Mouse (Mus musculus): ENCODE results near the gene Mthfsd. TPM values are rescaled to one million over a fixed set of nuclear protein-coding genes. Genes with fewer than 3 reads are reported as not detected.
A peak's percentile ranks its signal among the peaks of the same experiment; 100 is the strongest.

The Mthfsd gene
- total RNA-seq, 1 experiment: 35.8 TPM

DNA sequence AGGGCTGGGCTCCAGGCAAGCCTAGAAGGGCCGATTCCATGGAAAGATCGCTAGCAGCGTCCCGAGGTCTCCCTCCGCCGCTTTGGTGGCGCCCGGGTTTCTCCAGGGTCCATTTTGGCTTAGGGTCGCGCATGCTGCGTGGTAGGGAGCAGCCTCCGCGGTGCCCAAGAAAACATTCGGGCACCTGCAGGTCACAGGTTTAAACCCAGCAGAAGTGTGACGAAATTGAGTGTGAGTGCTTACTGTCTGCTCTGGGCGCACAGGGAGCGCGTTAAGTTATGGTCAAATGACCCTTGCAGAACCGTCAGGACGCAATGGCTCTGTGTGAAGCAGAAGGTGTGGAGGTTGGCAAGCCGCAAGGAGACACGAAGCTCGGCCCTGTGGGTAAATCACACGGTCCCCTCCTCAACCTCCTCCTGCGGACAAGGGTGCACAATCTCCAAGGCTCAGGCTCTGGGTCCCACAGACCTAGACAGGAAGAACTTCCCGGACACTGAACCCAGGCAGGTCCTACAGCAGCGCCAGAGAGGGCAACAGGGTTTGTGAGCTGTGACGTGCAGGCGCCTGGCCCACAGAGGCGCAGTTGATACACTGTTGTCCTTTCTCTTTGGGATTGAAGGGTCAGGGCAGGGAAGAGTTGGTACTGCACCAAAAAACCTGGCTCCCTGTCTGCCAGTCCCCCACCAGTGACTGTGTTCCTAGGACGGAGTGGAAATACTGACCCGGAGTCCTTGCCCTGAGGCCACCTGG lies 18.4 kb downstream of the Mthfsd start:
- TF ChIP-seq HCFC1 (IDR thresholded peaks at IDR 0.05; ENCODE audit: borderline replicate concordance, insufficient read depth, low read length) (no peak), CHD2 (IDR thresholded peaks at IDR 0.05; ENCODE audit: low read depth, low read length) (no peak), ZC3H11A (IDR thresholded peaks at IDR 0.05; ENCODE audit: borderline replicate concordance, low read depth, low read length) (no peak)
- Histone ChIP-seq H3K9ac (ENCODE audit: insufficient read depth, low read depth, low read length, poor library complexity, severe bottlenecking) (no peak overlapping the region), H3K27ac (ENCODE audit: insufficient read depth, low read depth, low read length, poor library complexity, severe bottlenecking) (no peak overlapping the region), H3K4me1 (ENCODE audit: control insufficient read depth in 2 of 2, insufficient read depth in 2 of 2, low read length in 2 of 2, poor library complexity in 1 of 2) (peaks cover 0 to 3% of the 10 kb centered on the region in 2 experiments; a peak in 2 of 4 replicates), H3K9me3 (ENCODE audit: control insufficient read depth, insufficient read depth, low read depth, low read length) (no peaks in the 10 kb centered on the region), H3K36me3 (ENCODE audit: control insufficient read depth, insufficient read depth, low read length, poor library complexity, severe bottlenecking) (no peaks in the 10 kb centered on the region), H3K4me3 (ENCODE audit: insufficient read depth in 1 of 2, low read depth in 1 of 2, low read length in 2 of 2, poor library complexity in 1 of 2, severe bottlenecking in 1 of 2) (peak overlapping the region; percentile 26 to 47)
- in situ Hi-C loops (cut with MboI; ENCODE audit: low sequenced_read_pairs in 2 of 2, unreplicated experiment in 2 of 2): loop anchor here in 1 of 2 experiments (5.0 to 10.0 kb wide), 2 partner anchors 265 to 408 kb away; no protein-coding TSS in a partner anchor
- DNase-seq (ENCODE audit: low read depth, low spot score): no peak

DNA sequence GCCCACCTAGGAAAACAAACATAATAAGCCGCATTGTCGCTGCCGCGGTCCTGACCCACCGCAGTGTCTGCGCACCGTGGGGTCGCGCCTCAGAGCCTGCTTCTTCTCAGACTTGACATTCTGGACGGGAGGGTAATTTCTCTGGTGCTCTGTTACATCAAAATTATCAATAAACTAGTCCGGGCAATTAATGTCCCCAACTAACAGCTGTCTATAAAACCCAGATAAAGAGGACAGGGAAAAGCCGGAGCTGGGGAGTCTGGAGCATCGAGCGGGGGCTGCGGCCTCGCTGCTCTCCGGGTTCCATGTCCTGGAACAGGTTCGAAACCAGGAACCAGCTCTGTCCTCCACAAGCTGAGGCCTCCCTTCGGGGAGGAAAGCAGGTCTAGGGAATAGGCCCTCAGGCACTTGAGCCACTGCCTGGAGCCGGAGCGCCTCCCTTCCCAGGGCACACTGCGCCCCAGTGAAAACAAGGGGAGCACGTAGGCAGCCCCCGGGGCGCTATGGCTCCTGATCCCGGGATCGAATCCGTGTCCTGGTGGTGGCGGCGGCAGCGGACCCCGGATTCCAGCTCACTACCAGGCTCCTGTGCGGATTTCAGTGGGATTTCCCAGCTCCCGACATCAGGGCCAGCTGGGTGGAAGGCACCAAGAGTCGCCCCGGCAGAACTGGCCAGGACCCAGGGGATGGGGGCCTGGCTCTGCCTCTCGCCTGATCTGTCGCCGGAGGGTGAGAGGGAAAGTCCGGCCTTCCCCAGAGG lies 19.1 kb downstream of the Mthfsd start:
- no peak for DNase-seq (ENCODE audit: low read depth, low spot score)
- TF ChIP-seq HCFC1 (IDR thresholded peaks at IDR 0.05; ENCODE audit: borderline replicate concordance, insufficient read depth, low read length): no peak
- Histone ChIP-seq H3K9me3 (ENCODE audit: control insufficient read depth, insufficient read depth, low read depth, low read length) (no peaks in the 10 kb centered on the region), H3K4me1 (ENCODE audit: control insufficient read depth in 2 of 2, insufficient read depth in 2 of 2, low read length in 2 of 2, poor library complexity in 1 of 2) (peaks cover 0 to 6% of the 10 kb centered on the region in 2 experiments; a peak in 2 of 4 replicates), H3K27ac (ENCODE audit: insufficient read depth, low read depth, low read length, poor library complexity, severe bottlenecking) (no peak overlapping the region), H3K36me3 (ENCODE audit: control insufficient read depth, insufficient read depth, low read length, poor library complexity, severe bottlenecking) (no peaks in the 10 kb centered on the region), H3K9ac (ENCODE audit: insufficient read depth, low read depth, low read length, poor library complexity, severe bottlenecking) (no peak overlapping the region; the same call in 1 of the 2 replicates), H3K4me3 (ENCODE audit: insufficient read depth in 1 of 2, low read depth in 1 of 2, low read length in 2 of 2, poor library complexity in 1 of 2, severe bottlenecking in 1 of 2) (peak overlapping the region; percentile 26 to 47)
- in situ Hi-C loops (cut with MboI; ENCODE audit: low sequenced_read_pairs in 2 of 2, unreplicated experiment in 2 of 2): loop anchor here in 1 of 2 experiments (10.0 kb wide), 1 partner anchor 264 kb away; no protein-coding TSS in a partner anchor

DNA sequence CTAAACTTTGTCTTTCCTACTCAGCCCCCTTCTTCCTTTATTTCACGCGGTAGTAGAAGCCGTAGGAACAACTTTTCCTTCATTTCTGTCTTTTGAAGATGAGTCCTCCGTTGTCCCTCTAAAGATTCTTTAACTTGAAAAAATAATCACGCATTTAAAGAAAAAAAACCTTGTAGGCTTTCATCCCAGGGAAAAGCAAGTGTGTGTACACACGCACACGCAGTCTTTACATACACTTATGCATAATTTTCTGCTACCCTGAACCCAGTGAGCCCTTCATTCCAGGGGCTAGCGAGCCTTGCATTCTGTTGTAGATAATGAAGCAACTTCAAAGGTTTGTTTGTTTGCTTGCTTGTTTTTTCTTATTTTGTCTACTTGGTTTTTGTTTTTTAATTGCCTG lies 19.9 kb downstream of the Mthfsd start:
- in situ Hi-C loops (cut with MboI; ENCODE audit: low sequenced_read_pairs in 2 of 2, unreplicated experiment in 2 of 2): loop anchor here in 1 of 2 experiments (10.0 kb wide), 1 partner anchor 263 kb away; no protein-coding TSS in a partner anchor
- Histone ChIP-seq H3K9me3 (ENCODE audit: control insufficient read depth, insufficient read depth, low read depth, low read length) (no peaks in the 10 kb centered on the region), H3K36me3 (ENCODE audit: control insufficient read depth, insufficient read depth, low read length, poor library complexity, severe bottlenecking) (no peaks in the 10 kb centered on the region), H3K4me3 (ENCODE audit: insufficient read depth in 1 of 2, low read depth in 1 of 2, low read length in 2 of 2, poor library complexity in 1 of 2, severe bottlenecking in 1 of 2) (no peak overlapping the region), H3K9ac (ENCODE audit: insufficient read depth, low read depth, low read length, poor library complexity, severe bottlenecking) (no peak overlapping the region), H3K4me1 (ENCODE audit: control insufficient read depth in 2 of 2, insufficient read depth in 2 of 2, low read length in 2 of 2, poor library complexity in 1 of 2) (peaks cover 0 to 6% of the 10 kb centered on the region in 2 experiments; a peak in 2 of 4 replicates), H3K27ac (ENCODE audit: insufficient read depth, low read depth, low read length, poor library complexity, severe bottlenecking) (no peak overlapping the region)
- TF ChIP-seq HCFC1 (IDR thresholded peaks at IDR 0.05; ENCODE audit: borderline replicate concordance, insufficient read depth, low read length) (no peak), CHD2 (IDR thresholded peaks at IDR 0.05; ENCODE audit: low read depth, low read length) (no peak), MAFK (IDR thresholded peaks at IDR 0.05; ENCODE audit: insufficient read depth, low read depth, low read length) (no peak), ZNF384 (IDR thresholded peaks at IDR 0.05; ENCODE audit: low read depth, low read length) (no peak), ZC3H11A (IDR thresholded peaks at IDR 0.05; ENCODE audit: borderline replicate concordance, low read depth, low read length) (no peak)
- no peak for DNase-seq (ENCODE audit: low read depth, low spot score)

DNA sequence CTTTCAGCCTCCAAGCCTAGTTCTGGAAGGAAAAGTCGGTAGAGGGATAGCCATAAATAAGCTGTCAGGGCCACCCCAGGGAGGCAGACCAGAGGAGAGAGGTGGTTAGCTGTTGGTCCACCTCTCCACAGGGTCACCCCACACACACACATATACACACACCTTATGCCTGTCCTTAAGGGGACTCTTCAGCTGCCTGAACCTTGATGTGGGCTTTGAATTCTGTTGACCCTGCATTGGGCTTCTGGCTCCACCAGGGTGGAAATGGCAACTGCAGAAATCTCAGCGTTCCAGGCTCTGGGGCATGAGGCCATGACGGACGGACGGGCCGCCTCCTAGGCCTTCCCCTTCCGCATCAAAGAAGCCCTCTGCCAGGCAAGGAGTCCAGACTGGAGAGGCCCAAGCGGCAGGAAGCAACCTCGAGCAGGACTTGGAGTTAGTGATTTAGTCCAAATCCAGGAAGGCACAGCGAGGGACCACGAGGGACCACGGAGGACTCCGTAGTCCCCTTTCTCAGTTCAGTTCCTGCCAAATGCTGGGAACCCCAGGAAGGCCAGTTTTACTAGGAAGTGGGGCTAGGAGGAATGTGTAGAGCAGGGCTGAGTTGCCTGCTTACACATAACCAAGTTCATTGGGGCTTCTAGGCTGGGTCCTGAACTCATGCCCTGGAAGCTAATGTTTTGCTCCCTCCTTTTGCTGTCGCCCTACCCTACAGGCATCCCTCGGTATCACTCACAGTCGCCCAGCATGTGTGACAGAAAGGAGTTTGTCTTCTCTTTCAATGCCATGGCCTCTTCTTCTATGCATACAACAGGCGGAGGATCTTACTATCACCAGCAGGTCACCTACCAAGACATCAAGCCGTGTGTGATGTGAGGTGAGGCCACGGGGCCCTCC lies 21.9 kb downstream of the Mthfsd start:
- no peak for TF ChIP-seq HCFC1 (IDR thresholded peaks at IDR 0.05; ENCODE audit: borderline replicate concordance, insufficient read depth, low read length)
- H3K9me3 ChIP-seq (ENCODE audit: control insufficient read depth, insufficient read depth, low read depth, low read length): no peaks in the 10 kb centered on the region
- no peak overlapping the region for H3K27ac ChIP-seq (ENCODE audit: insufficient read depth, low read depth, low read length, poor library complexity, severe bottlenecking)
- in situ Hi-C loops (cut with MboI; ENCODE audit: low sequenced_read_pairs in 2 of 2, unreplicated experiment in 2 of 2): loop anchor here in 1 of 2 experiments (10.0 kb wide), 1 partner anchor 261 kb away; no protein-coding TSS in a partner anchor
- peaks cover 0 to 4% of the 10 kb centered on the region in 2 experiments; a peak in 2 of 4 replicates for H3K4me1 ChIP-seq (ENCODE audit: control insufficient read depth in 2 of 2, insufficient read depth in 2 of 2, low read length in 2 of 2, poor library complexity in 1 of 2)
- no peak overlapping the region for H3K4me3 ChIP-seq (ENCODE audit: insufficient read depth in 1 of 2, low read depth in 1 of 2, low read length in 2 of 2, poor library complexity in 1 of 2, severe bottlenecking in 1 of 2)
- DNase-seq (ENCODE audit: low read depth, low spot score): no peak
- H3K36me3 ChIP-seq (ENCODE audit: control insufficient read depth, insufficient read depth, low read length, poor library complexity, severe bottlenecking): no peaks in the 10 kb centered on the region
- H3K9ac ChIP-seq (ENCODE audit: insufficient read depth, low read depth, low read length, poor library complexity, severe bottlenecking): no peak overlapping the region
